Mouse (Mus musculus) brain, adult 2 months (tissue): ENCODE measurements around the gene Nhlh1.

Experiments used
- DNase-seq: peaks from one replicate; pipeline ENCODE4 v3.0.0; 2011; ENCODE audit warnings: low read depth, low spot score

Nhlh1 gene

DNA sequence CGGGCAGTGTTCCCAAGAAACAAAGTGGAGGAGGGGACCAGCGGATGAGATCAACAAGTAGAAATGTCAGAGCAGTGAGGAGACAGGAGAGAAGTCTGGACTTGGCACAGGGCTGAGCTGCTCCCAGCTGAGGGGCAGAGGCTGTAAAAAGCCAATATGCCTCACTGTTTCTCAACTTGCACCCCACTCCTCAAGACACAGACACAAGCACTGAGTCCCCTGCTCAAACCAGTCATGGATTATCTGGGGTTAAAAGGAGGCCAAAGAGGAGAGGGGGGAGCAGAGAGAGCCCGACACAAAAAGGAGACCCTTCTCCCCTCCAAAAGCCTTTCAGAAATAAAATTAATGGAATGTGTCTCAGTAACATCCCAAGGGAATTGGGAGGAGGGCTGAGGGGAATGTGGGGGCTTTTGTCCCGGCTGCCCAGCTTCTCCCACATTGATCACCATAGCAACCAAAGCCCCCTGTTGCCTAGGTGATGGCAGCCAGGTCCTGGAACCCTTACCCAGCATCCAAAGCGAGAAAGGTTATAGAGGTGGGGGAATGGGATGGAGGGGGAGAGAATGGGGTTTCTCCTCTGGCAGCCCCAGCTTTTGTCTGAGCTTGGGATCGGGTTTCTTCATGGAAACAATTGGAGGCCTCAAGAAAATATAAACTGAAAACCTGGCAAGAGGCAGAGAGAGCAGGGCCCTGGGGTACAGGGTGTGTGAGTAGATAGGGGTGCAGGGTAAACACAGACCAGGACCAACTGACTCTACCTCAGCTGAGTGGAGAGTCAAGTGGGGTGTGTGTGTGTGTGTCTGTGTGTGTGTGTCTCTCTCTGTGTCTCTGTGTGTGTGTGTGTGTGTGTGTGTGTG is 40.5 kb downstream of the Nhlh1 start:
- no peak for DNase-seq

- peak; percentile 58 for DNase-seq
Measured at GRCm38 (mm10) chr1:172016031-172016430, 41.3 kb downstream of the Nhlh1 start.

DNA sequence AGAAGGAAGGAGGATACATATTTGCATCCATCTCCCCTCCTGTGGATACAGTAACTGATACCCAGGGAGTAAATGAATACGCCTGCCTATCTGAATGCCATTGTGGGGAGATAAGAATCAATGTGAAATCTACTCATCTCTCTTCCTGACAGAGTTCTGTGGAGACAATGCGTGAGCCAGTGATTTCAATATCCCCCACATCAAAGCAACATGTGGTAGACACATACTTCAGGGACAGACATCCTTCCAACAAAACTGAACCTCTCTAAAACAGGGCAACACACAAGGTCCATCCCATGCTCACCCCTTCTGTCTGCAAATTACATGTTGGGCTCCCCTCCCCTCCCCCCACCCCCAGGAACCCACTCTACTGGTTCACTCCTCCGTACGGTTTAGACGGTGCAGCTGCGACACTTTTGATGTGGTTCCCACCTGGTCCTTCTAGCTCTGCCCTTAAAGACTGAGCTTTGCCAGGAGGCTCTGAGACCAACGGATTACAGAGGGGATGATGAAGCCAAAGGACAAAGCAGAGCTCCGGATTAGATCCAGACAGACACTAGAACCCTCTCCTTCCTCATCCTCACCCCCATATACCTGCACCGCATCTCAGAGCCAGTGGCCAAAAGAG is 41.9 kb downstream of the Nhlh1 start:
- no peak for DNase-seq

DNA sequence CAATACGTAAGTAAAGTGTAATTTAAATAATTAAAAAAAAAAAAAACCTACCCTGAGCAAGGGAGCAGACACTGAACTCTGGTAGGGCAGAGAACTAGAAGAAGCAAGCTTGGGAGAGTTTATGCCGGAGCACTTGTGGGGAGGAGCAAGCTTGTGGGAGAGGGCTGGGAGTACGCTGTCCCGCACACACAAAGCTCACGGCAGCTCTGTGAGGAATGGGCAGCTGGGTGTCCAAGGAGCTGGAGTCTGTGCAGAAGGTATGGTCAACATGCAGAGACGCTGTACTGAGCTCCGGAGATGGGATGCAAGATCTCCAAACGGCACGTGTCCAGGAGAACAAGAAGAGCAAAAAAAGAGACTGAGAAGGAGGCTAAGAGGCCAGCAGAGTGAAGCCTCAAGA is 42.6 kb downstream of the Nhlh1 start:
- no peak for DNase-seq

DNA sequence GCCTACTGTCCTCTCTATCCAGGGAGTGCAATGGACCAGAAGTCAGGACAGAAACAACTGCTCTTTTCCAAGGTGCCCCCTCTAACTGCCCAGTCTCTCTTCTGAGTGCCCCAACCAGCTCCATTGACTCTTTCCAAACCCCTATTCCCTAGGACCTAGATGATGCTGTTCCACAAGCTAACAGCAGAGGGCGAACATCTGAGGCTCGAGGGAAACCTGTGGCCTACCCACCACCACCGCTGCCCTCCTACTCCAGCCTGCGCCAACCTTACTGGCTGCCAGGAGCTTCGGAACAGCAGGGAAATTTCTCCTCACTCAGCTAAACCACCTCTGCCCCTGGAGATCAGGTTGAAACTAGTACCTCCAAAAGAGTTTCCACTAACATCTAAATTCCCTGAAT is 45.3 kb downstream of the Nhlh1 start:
- DNase-seq: peak; percentile 88

DNA sequence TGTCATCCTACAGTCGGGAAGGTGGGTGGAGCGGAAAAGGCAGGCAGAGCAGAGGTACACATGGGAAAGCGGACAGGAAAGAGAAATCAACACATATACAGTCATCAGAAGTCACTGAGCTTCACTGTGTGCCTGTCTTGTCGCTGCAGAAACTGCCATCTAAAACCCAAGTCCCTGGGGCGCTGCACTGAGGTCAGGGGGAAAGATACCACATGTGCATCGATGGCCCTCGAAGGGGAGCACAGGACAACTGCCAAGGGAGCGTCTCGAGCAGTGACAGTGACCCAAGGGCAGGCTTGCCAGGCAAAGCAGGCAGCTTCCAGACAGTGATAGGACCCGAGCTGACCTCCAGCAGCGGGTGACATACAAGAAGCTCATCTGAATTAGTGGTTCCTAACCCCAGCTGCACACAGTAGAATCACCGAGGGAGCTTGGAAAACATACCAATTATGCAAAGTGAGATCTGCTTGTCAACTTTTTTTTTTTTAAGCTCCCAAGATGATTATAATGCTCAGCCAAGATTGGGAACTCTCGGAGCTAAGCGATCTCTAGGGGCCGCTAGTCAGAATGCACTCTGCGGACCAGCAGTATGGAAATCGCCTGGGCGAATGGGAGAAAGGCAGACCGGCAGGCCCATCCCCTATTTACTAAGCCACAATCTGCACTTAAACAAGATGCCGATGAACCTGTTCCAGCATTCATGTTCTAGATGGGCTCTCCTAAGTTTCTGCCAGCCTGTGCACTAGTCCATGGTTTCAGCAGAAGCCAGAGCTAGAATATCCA is 47.1 kb downstream of the Nhlh1 start:
- DNase-seq: no peak

DNA sequence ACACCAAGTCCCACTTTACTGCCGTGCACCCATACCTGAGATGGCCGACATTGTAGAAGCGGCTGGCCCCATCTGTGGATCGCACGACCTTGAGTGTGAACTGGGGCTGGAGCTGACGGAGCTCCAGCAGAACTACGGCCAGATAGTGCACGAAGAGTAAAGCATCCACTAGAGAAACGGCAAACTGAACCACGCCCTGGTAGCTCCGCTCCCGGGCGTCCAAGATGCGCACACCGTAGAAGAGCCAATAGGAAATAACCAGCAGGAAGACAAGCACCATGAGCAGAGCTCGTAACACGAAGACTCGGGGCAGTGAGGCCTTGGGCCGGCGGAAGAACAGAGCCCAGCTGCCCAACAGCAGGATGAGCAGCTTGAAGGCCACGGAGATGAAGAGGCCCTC is 48.0 kb downstream of the Nhlh1 start:
- DNase-seq: no peak

DNA sequence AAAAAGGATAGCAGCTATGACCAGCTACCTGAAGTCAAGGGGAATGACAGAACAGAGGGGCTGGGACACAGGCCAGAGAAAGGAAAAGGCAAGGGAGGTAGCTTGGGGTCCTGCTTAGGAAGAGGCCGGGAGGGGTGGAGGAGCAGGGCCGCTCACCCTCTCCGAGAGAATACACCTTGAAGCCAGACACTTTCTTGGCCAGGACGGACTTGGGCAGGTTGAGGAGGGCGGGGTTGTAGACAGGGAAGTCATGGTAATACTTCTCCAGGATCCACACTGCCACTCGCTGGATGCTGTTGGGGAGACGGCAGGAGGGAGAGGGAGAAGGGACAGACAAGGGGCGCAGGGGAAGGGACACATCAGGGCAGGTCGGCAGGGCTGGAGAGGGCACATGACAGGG is 49.0 kb downstream of the Nhlh1 start:
- no peak for DNase-seq

- DNase-seq: no peak
Measured at GRCm38 (mm10) chr1:172007761-172008160, 49.6 kb downstream of the Nhlh1 start.
